Mouse (Mus musculus): ENCODE measurements around the gene Ankrd23. TPM values are rescaled to one million over a fixed set of nuclear protein-coding genes. Genes with fewer than 3 reads are reported as not detected.
"Not testable (repeated sequence)": the region's sequence is repeated elsewhere in the genome, so short reads cannot be mapped to it uniquely, and the experiment has no call there.

The Ankrd23 gene
- 10.5 and 14.6 TPM in 2 replicates for polyA plus RNA-seq (2014; fragmentation: Nextera tagmentation; extraction: Ambion mirVana)

DNA sequence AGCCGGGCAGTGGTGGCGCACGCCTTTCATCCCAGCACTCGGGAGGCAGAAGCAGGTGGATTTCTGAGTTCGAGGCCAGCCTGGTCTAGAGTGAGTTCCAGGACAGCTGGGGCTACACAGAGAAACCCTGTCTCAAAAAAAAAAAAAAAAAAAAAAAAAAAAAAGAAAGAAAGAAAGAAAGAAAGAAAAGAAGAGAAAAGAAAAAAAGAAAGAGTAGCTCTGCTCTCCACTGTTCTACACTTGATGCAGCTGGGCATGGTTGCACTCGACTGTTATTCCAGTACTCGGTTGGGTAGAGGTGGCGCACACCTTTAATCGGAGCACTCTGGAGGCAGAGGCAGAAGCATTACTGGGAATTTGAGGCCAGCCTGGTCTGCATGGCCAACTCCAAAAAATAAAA, at the start of gene Ankrd23:
TSS of gene Ankrd23 (minus strand) at position 101 of the 400 bp plus-strand sequence.
- H3K36me3 ChIP-seq (ENCODE audit: control insufficient read depth, insufficient read depth, low read length): peaks cover 39% of the 10 kb centered on the region
- not testable (repeated sequence) for H3K4me1 ChIP-seq (ENCODE audit: control insufficient read depth, insufficient read depth, low read length); H3K27ac ChIP-seq (ENCODE audit: low read depth, low read length); H3K9ac ChIP-seq (ENCODE audit: low read depth, low read length); H3K4me3 ChIP-seq (ENCODE audit: low read length); H3K4me2 ChIP-seq (replicated peaks; ENCODE audit: low read depth, low read length); ATAC-seq (ENCODE audit: low FRiP score, low TSS enrichment); H3K27me3 ChIP-seq (ENCODE audit: control insufficient read depth, insufficient read depth, low read length); H3K9me3 ChIP-seq (ENCODE audit: control insufficient read depth, low read length)
- 93% methylated on average over 9 of the region's 9 CpGs for WGBS

DNA sequence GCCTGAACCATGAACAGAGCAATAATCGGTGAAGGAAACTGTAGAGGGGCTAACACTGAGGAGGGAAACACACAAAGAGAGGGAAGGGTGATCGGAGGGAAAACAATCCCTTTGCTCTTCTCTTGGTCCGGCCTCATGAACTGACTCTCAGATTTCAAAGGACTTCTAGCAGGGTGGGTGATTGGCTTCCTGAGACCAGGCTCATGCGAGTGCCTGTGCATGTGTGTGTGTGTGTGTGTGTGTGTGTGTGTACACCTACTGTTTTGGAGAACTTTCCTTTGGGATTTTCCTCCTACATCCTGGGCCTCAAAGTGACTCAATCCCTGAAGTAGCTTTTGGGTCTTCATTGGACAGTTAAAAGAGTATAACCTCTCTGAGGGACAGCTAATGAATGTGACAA, 49.6 kb upstream of the Ankrd23 start:
- H3K36me3 ChIP-seq (ENCODE audit: control insufficient read depth, insufficient read depth, low read length): no peaks in the 10 kb centered on the region
- H3K9me3 ChIP-seq (ENCODE audit: control insufficient read depth, low read length): no peaks in the 10 kb centered on the region
- no peaks in the 10 kb centered on the region for H3K27me3 ChIP-seq (ENCODE audit: control insufficient read depth, insufficient read depth, low read length)
- peaks cover 20% of the 10 kb centered on the region for H3K4me1 ChIP-seq (ENCODE audit: control insufficient read depth, insufficient read depth, low read length)
- no peak overlapping the region for H3K4me2 ChIP-seq (replicated peaks; ENCODE audit: low read depth, low read length)
- no peak overlapping the region for H3K9ac ChIP-seq (ENCODE audit: low read depth, low read length)
- H3K4me3 ChIP-seq (ENCODE audit: low read length): no peak overlapping the region
- 15% methylated on average over 4 of the region's 4 CpGs for WGBS
- peak overlapping the region; percentile 48; the same call in 1 of the 2 replicates for H3K27ac ChIP-seq (ENCODE audit: low read depth, low read length)
- ATAC-seq (ENCODE audit: low FRiP score, low TSS enrichment): 0 out of 2 replicates have a peak, but pooled peaks have one; percentile 34

DNA sequence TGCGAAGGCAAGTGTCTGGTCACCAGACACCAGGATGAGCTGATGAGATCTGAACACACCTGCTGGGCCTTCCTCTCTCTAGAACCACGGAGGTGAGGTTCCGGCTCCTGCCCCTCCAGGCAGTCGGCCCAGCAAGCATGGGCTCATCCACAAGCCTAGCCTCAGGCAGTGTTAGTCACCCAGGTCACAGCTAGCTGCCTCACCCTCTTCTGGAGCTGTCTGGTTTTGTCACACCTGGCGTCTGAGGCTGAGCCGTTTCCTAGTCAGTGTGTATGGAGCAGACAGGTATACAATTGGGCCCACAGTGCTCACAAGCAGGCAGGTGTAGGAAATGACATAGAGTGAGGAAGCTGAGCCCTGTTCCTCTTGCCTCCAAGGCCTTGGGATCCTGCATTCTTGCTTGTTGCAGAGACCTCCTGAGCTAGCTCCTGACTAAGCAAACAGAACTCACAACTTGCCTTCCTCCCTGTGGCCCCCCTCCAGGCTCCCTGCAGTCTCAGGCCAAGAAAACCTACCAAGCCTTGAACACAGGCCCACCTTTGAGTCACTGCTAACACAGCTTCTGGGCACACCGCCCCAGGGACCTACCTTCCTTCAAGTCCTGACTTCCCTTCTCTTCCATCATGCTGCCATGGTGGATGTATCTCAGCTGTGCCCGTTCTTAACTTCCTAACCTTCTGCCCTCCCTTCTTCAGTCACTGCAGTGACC, 46.9 kb upstream of the Ankrd23 start:
- H3K4me1 ChIP-seq (ENCODE audit: control insufficient read depth, insufficient read depth, low read length): peaks cover 33% of the 10 kb centered on the region
- no peaks in the 10 kb centered on the region for H3K27me3 ChIP-seq (ENCODE audit: control insufficient read depth, insufficient read depth, low read length)
- ATAC-seq (ENCODE audit: low FRiP score, low TSS enrichment): no peak
- no peaks in the 10 kb centered on the region for H3K9me3 ChIP-seq (ENCODE audit: control insufficient read depth, low read length)
- WGBS: 76% methylated on average over 8 of the region's 8 CpGs
- H3K27ac ChIP-seq (ENCODE audit: low read depth, low read length): no peak overlapping the region
- no peak overlapping the region for H3K9ac ChIP-seq (ENCODE audit: low read depth, low read length)
- no peak overlapping the region for H3K4me2 ChIP-seq (replicated peaks; ENCODE audit: low read depth, low read length)
- no peak overlapping the region for H3K4me3 ChIP-seq (ENCODE audit: low read length)
- no peaks in the 10 kb centered on the region for H3K36me3 ChIP-seq (ENCODE audit: control insufficient read depth, insufficient read depth, low read length)

DNA sequence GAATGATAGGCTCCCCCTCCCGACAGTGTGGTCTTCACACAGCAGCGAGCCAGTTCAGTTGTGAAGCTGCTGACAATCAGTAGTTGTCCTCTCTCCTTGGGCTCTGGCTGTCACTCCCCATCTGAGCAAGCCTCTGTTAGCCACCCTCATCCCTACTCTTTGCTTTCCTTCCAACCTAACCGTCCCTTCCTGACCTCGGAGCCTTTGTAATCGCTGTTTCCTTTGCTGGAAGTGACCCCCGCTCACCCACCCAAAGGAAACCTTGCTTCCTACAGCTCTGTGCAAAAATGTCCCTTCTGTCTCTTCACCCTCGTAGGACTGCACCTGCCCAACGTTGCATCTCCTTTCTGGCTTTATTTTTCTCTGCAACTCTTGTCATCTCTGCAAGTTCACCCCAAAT, 45.5 kb upstream of the Ankrd23 start:
- Histone ChIP-seq H3K4me2 (replicated peaks; ENCODE audit: low read depth, low read length) (no peak overlapping the region), H3K9ac (ENCODE audit: low read depth, low read length) (no peak overlapping the region), H3K36me3 (ENCODE audit: control insufficient read depth, insufficient read depth, low read length) (no peaks in the 10 kb centered on the region), H3K27me3 (ENCODE audit: control insufficient read depth, insufficient read depth, low read length) (no peaks in the 10 kb centered on the region), H3K4me3 (ENCODE audit: low read length) (no peak overlapping the region), H3K9me3 (ENCODE audit: control insufficient read depth, low read length) (no peaks in the 10 kb centered on the region), H3K4me1 (ENCODE audit: control insufficient read depth, insufficient read depth, low read length) (peaks cover 31% of the 10 kb centered on the region), H3K27ac (ENCODE audit: low read depth, low read length) (no peak overlapping the region)
- ATAC-seq (ENCODE audit: low FRiP score, low TSS enrichment): no peak
- 71% methylated on average over 8 of the region's 8 CpGs for WGBS

DNA sequence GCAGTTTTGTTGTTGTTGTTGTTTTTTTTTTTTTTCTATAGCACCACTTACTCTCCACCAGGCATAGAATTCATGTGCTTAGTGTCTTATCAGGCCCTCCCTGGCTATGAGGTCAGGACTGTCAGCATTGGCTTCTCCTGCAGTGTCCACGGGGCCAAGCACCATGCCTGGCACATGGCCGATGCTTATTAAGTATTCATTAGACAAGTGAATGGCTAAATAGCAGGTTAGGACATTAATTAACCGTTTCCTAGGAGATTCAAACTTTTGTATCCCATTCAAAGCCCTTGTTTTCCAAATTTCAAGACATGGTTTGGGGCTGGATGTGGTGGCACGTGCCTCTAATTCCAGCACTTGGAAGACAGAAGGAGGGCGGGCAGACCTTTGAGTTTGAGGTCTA, 44.6 kb upstream of the Ankrd23 start:
- Histone ChIP-seq H3K4me1 (ENCODE audit: control insufficient read depth, insufficient read depth, low read length) (peaks cover 38% of the 10 kb centered on the region), H3K27ac (ENCODE audit: low read depth, low read length) (peak overlapping the region; percentile 96; the same call in 1 of the 2 replicates)
- WGBS: 70% methylated on average over 5 of the region's 5 CpGs

DNA sequence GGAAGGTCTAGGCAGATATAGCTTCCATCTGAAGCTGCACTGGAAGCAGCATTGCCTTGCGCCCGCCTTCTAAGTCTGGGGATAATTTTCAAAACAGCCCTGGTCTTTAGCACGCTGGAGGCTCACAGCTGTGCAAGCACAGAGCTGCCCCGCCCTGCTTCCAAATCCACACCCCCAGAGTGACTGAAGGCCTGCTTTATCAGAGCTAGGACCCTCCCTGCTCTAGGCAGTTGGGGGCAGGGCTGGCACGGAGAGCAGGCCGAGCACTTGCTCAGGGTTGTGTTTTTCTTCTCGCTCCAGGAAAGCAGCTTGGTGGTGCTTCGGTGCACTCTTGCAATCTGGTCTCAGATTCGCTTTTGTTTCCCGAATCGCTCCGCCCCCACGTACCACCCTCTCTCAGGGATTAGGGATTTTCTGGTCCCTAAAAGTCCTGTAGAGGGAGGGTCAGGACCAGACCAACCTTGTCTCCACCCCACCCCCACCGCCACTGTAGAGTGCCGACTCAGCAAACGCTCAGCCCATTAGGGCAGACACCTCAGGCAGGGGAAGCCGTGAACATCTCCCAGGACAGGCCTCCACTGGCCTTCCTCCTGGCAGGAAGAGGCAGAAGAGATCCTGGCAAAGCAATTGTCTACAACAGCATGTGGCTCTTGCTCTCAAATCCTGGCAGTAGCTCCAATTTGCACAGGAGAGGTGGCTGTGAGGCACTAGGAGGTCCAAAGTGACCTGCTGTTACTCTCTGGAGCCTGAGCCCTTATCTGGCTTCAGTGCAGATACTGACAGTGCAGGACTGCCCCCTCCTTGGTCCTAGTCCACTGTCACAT, 43.9 kb upstream of the Ankrd23 start:
- Histone ChIP-seq H3K4me1 (ENCODE audit: control insufficient read depth, insufficient read depth, low read length) (peaks cover 35% of the 10 kb centered on the region), H3K27me3 (ENCODE audit: control insufficient read depth, insufficient read depth, low read length) (no peaks in the 10 kb centered on the region), H3K9ac (ENCODE audit: low read depth, low read length) (peak overlapping the region; percentile 46), H3K9me3 (ENCODE audit: control insufficient read depth, low read length) (no peaks in the 10 kb centered on the region), H3K36me3 (ENCODE audit: control insufficient read depth, insufficient read depth, low read length) (no peaks in the 10 kb centered on the region), H3K4me3 (ENCODE audit: low read length) (peak overlapping the region; percentile 15), H3K4me2 (replicated peaks; ENCODE audit: low read depth, low read length) (peak overlapping the region; percentile 40), H3K27ac (ENCODE audit: low read depth, low read length) (peak overlapping the region; percentile 96)
- ATAC-seq (ENCODE audit: low FRiP score, low TSS enrichment): peak; percentile 94
- 4% methylated on average over 17 of the region's 17 CpGs for WGBS

More for the DNA sequence above, 44.6 kb upstream of the Ankrd23 start:
- H3K9me3 ChIP-seq (ENCODE audit: control insufficient read depth, low read length): no peaks in the 10 kb centered on the region
- no peak for ATAC-seq (ENCODE audit: low FRiP score, low TSS enrichment)
- H3K36me3 ChIP-seq (ENCODE audit: control insufficient read depth, insufficient read depth, low read length): no peaks in the 10 kb centered on the region
- H3K4me3 ChIP-seq (ENCODE audit: low read length): no peak overlapping the region
- no peak overlapping the region for H3K9ac ChIP-seq (ENCODE audit: low read depth, low read length)
- H3K27me3 ChIP-seq (ENCODE audit: control insufficient read depth, insufficient read depth, low read length): no peaks in the 10 kb centered on the region
- H3K4me2 ChIP-seq (replicated peaks; ENCODE audit: low read depth, low read length): no peak overlapping the region

DNA sequence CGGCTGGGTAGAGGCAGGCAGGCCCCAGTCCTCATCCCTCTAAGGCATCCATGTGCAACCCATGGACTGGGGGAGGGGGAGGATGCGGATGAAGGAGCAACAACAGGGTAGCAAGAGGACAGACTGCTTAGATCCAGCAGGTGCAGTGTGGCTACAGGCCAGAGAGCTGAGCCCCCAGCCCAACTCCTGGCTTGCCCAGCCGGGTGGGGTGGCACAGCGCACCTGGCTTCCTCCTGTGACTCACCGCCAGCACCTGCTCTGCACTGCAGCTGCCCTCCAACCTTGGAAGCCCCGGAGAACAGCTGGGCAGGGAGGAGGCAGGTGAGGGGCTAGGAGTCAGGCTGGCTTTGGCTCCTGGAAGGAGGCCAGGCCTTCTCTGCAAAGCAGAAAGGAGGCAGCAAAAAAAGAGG, 43.3 kb upstream of the Ankrd23 start:
- H3K9ac ChIP-seq (ENCODE audit: low read depth, low read length): peak overlapping the region; percentile 46
- H3K4me3 ChIP-seq (ENCODE audit: low read length): peak overlapping the region; percentile 15; the same call in 1 of the 2 replicates
- no peaks in the 10 kb centered on the region for H3K36me3 ChIP-seq (ENCODE audit: control insufficient read depth, insufficient read depth, low read length)

DNA sequence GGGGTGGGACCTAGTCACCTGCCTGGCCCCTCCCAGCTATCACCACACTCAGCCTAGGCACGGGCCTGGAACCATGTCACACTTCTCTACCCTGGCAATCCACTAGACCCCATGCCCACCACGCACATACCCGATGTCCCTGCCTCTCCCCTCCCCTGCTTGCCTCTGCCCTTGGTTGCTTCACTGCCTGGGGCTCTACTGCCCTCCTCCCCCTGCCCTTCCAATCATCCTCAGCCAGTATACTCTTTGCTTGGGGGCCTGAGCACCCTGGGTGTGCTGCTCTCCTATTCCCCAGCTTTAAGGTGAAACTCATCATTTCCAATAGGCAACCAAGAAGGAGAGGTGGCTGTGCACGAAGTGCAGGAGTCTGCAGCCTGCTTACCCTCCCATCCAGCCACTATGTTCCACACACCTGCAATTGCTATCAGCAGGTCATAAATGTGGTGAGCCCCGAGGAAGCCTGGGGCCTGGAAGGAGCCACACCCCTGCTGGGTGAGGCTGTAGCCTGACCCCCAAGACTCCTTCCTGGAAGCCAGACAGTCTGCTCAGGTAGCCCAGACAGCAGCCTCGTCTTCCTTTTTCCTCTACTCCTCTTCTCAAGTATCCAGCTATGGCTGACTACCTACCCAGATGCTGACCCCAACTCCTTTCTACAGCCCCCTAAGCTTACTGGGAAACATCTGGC, 40.5 kb upstream of the Ankrd23 start:
- H3K36me3 ChIP-seq (ENCODE audit: control insufficient read depth, insufficient read depth, low read length): no peaks in the 10 kb centered on the region
- H3K4me2 ChIP-seq (replicated peaks; ENCODE audit: low read depth, low read length): no peak overlapping the region
- ATAC-seq (ENCODE audit: low FRiP score, low TSS enrichment): no peak
- WGBS: 50% methylated on average over 6 of the region's 6 CpGs
- H3K4me3 ChIP-seq (ENCODE audit: low read length): no peak overlapping the region
- no peaks in the 10 kb centered on the region for H3K9me3 ChIP-seq (ENCODE audit: control insufficient read depth, low read length)
- H3K9ac ChIP-seq (ENCODE audit: low read depth, low read length): no peak overlapping the region
- peaks cover 53% of the 10 kb centered on the region for H3K4me1 ChIP-seq (ENCODE audit: control insufficient read depth, insufficient read depth, low read length)
- no peak overlapping the region for H3K27ac ChIP-seq (ENCODE audit: low read depth, low read length)
- H3K27me3 ChIP-seq (ENCODE audit: control insufficient read depth, insufficient read depth, low read length): no peaks in the 10 kb centered on the region

More for the DNA sequence above, 43.3 kb upstream of the Ankrd23 start:
- H3K27ac ChIP-seq (ENCODE audit: low read depth, low read length): peak overlapping the region; percentile 96
- ATAC-seq (ENCODE audit: low FRiP score, low TSS enrichment): peak; percentile 75
- no peaks in the 10 kb centered on the region for H3K27me3 ChIP-seq (ENCODE audit: control insufficient read depth, insufficient read depth, low read length)
- 17% methylated on average over 6 of the region's 6 CpGs for WGBS
- no peaks in the 10 kb centered on the region for H3K9me3 ChIP-seq (ENCODE audit: control insufficient read depth, low read length)
- H3K4me2 ChIP-seq (replicated peaks; ENCODE audit: low read depth, low read length): peak overlapping the region; percentile 40
- peaks cover 38% of the 10 kb centered on the region for H3K4me1 ChIP-seq (ENCODE audit: control insufficient read depth, insufficient read depth, low read length)
